Mouse (Mus musculus) cerebellum, postnatal 14 days (tissue): ENCODE data around the gene Fars2.

Experiments used
- DNase-seq, 2 experiments: peaks; one replicate each; pipeline ENCODE4 v3.0.0; 2021; ENCODE audit warnings: mixed read lengths in 2 of 2

Gene Fars2

GRCm38 (mm10) chr13:36735901-36736618 lies 618.8 kb downstream of the Fars2 start:
- DNase-seq = peak; percentile 95 to 96

- no peak for DNase-seq
Observed at GRCm38 (mm10) chr13:36736619-36736996, 619.4 kb downstream of the Fars2 start.

GRCm38 (mm10) chr13:36750056-36750455 lies 632.8 kb downstream of the Fars2 start:
- peak; percentile 50 to 57 for DNase-seq

GRCm38 (mm10) chr13:36751861-36752260 lies 634.6 kb downstream of the Fars2 start:
- no peak for DNase-seq

GRCm38 (mm10) chr13:36766801-36767200 lies 649.6 kb downstream of the Fars2 start:
- no peak for DNase-seq
